Mouse (Mus musculus) heart, embryonic 10.5 days (tissue): ENCODE data around the gene Cyp2c54. TPM values are rescaled to one million over a fixed set of nuclear protein-coding genes. Genes with fewer than 3 reads are reported as not detected.
"Not testable (repeated sequence)": the region's sequence is repeated elsewhere in the genome, so short reads cannot be mapped to it uniquely, and the experiment has no call there.

Experiments used
- DNase-seq: peaks from one replicate; pipeline ENCODE4 v3.0.0-alpha.2; 2017; ENCODE audit warnings: low spot score
- H3K27ac ChIP-seq: fragments of 300-500 bp; sonication (generic); 2 replicates; pipeline ENCODE4 v1.5.1; 2016; ENCODE audit warnings: mild to moderate bottlenecking
- H3K27me3 ChIP-seq: fragments of 300-500 bp; sonication (generic); 2 replicates; pipeline ENCODE4 v1.6.1; 2016; ENCODE audit warnings: mild to moderate bottlenecking; ENCODE audit not compliant: poor library complexity, insufficient read depth, severe bottlenecking
- H3K36me3 ChIP-seq: fragments of 300-500 bp; sonication (generic); 2 replicates; pipeline ENCODE4 v1.6.1; 2016; ENCODE audit warnings: mild to moderate bottlenecking, moderate library complexity
- H3K4me1 ChIP-seq: fragments of 300-500 bp; sonication (generic); 2 replicates; pipeline ENCODE4 v1.6.1; 2016; ENCODE audit warnings: mild to moderate bottlenecking
- H3K4me3 ChIP-seq: fragments of 300-500 bp; sonication (generic); 2 replicates; pipeline ENCODE4 v1.5.1; 2016; ENCODE audit warnings: mild to moderate bottlenecking, moderate library complexity
- H3K9me3 ChIP-seq: fragments of 300-500 bp; sonication (generic); 2 replicates; pipeline ENCODE4 v1.6.1; 2016; ENCODE audit warnings: mild to moderate bottlenecking, moderate library complexity
- WGBS: fragments of 180-500 bp; shearing (Covaris S2); methylation state at CpG from one replicate; pipeline ENCODE4 v1.1.7; 2016; 5-methylcytosine and 5-hydroxymethylcytosine counted together
- polyA plus RNA-seq: library from polyadenylated mRNA; unstranded; fragments of >200 nt; fragmentation: Nextera tagmentation; extraction: Ambion mirVana; gene quantifications from 2 replicates; pipeline ENCODE4 v1.2.1, GENCODE M21; 2016

Cyp2c54 gene
- not detected in 2 replicates for polyA plus RNA-seq

GRCm38 (mm10) chr19:40073701-40074100 lies at the start of gene Cyp2c54:
Gene Cyp2c54 (minus strand): TSS chr19:40073827.
- Histone ChIP-seq H3K27me3 (no peaks in the 10 kb centered on the region), H3K4me3 (no peak within 1 kb of the TSS), H3K36me3 (no peaks in the 10 kb centered on the region), H3K27ac (no peak within 1 kb of the TSS), H3K4me1 (no peaks in the 10 kb centered on the region), H3K9me3 (no peaks in the 10 kb centered on the region)
- no peak for DNase-seq

- not testable (repeated sequence) for H3K9me3 ChIP-seq, DNase-seq, H3K4me1 ChIP-seq, H3K27me3 ChIP-seq, H3K36me3 ChIP-seq, H3K27ac ChIP-seq, H3K4me3 ChIP-seq
- WGBS: 80% methylated on average over 13 of the region's 13 CpGs
Observed at GRCm38 (mm10) chr19:40119624-40120023, 46.0 kb upstream of the Cyp2c54 start.

GRCm38 (mm10) chr19:40091111-40091510 lies 17.5 kb upstream of the Cyp2c54 start:
- Histone ChIP-seq H3K27me3 (no peaks in the 10 kb centered on the region), H3K4me3 (no peak overlapping the region), H3K9me3 (no peaks in the 10 kb centered on the region), H3K36me3 (no peaks in the 10 kb centered on the region), H3K27ac (no peak overlapping the region), H3K4me1 (no peaks in the 10 kb centered on the region)
- whole genome bisulfite sequencing: 71% methylated on average over 3 of the region's 3 CpGs
- DNase-seq: no peak

GRCm38 (mm10) chr19:40089421-40089820 lies 15.8 kb upstream of the Cyp2c54 start, which contains the start of gene Cyp2c50:
Gene Cyp2c50 (plus strand): TSS chr19:40089688.
- not testable (repeated sequence) for H3K36me3 ChIP-seq, H3K27ac ChIP-seq, H3K9me3 ChIP-seq, H3K4me1 ChIP-seq, DNase-seq, H3K4me3 ChIP-seq, H3K27me3 ChIP-seq
- 94% methylated on average over 1 of the region's 1 CpGs for WGBS

GRCm38 (mm10) chr19:40088381-40088780 lies 14.8 kb upstream of the Cyp2c54 start:
- no peaks in the 10 kb centered on the region for H3K4me1 ChIP-seq
- 88% methylated on average over 1 of the region's 1 CpGs for WGBS
- no peak for DNase-seq
- no peaks in the 10 kb centered on the region for H3K9me3 ChIP-seq
- H3K4me3 ChIP-seq: no peak overlapping the region
- no peak overlapping the region for H3K27ac ChIP-seq
- H3K27me3 ChIP-seq: no peaks in the 10 kb centered on the region
- H3K36me3 ChIP-seq: no peaks in the 10 kb centered on the region

- H3K27me3 ChIP-seq, H3K9me3 ChIP-seq, H3K4me3 ChIP-seq, DNase-seq, H3K27ac ChIP-seq, H3K36me3 ChIP-seq, H3K4me1 ChIP-seq: not testable (repeated sequence)
- 92% methylated on average over 1 of the region's 1 CpGs for WGBS
Observed at GRCm38 (mm10) chr19:39992140-39992539, 81.5 kb downstream of the Cyp2c54 start, which contains the start of gene Cyp2c37. Gene Cyp2c37 (plus strand): TSS chr19:39992424.

GRCm38 (mm10) chr19:39989471-39989870 lies 84.2 kb downstream of the Cyp2c54 start:
- Histone ChIP-seq H3K4me1 (no peaks in the 10 kb centered on the region), H3K27ac (no peak overlapping the region), H3K27me3 (no peaks in the 10 kb centered on the region), H3K9me3 (no peaks in the 10 kb centered on the region), H3K4me3 (no peak overlapping the region), H3K36me3 (no peaks in the 10 kb centered on the region)
- DNase-seq: no peak
- WGBS: 62% methylated on average over 2 of the region's 2 CpGs

Other genes starting within 250 kb of the Cyp2c54 start
- not detected in 2 replicates for gene Cyp2c69, start 187.0 kb downstream of the Cyp2c54 start, polyA plus RNA-seq
- not detected in 2 replicates for gene Cyp2c37, start 81.4 kb downstream of the Cyp2c54 start, polyA plus RNA-seq
- gene Cyp2c50, start 15.9 kb upstream of the Cyp2c54 start, polyA plus RNA-seq: not detected in 2 replicates
- gene Cyp2c70, start 113.5 kb upstream of the Cyp2c54 start, polyA plus RNA-seq: 0.98 TPM in 1 of 2 replicates, not detected in the other
- gene Pdlim1, start 198.0 kb upstream of the Cyp2c54 start, polyA plus RNA-seq: 262 and 337 TPM in 2 replicates